Mouse (Mus musculus) heart, embryonic 11.5 days (tissue): ENCODE results near the gene Renbp. TPM values are rescaled to one million over a fixed set of nuclear protein-coding genes. Genes with fewer than 3 reads are reported as not detected.

ENCODE experiments used
- ATAC-seq: fragments of 200-750 bp; cut with Nextera tagmentation; replicated peaks from 2 replicates; pipeline ENCODE4 v1.8.0; 2017; ENCODE audit warnings: moderate library complexity; ENCODE audit not compliant: insufficient number of reproducible peaks, low FRiP score, low TSS enrichment
- H3K27ac ChIP-seq: fragments of 300-500 bp; sonication (generic); 2 replicates; pipeline ENCODE4 v1.5.1; 2014; ENCODE audit warnings: mild to moderate bottlenecking, low read depth, low read length
- H3K27me3 ChIP-seq: fragments of 300-500 bp; sonication (generic); 2 replicates; pipeline ENCODE4 v1.6.1; 2014; ENCODE audit warnings: mild to moderate bottlenecking, low read length, mixed read lengths; ENCODE audit not compliant: control insufficient read depth, insufficient read depth
- H3K36me3 ChIP-seq: fragments of 300-500 bp; sonication (generic); 2 replicates; pipeline ENCODE4 v1.6.1; 2014; ENCODE audit warnings: mild to moderate bottlenecking, low read length, moderate library complexity, mixed read lengths; ENCODE audit not compliant: control insufficient read depth, insufficient read depth
- H3K4me1 ChIP-seq: fragments of 300-500 bp; sonication (generic); 2 replicates; pipeline ENCODE4 v1.6.1; 2014; ENCODE audit warnings: low read length; ENCODE audit not compliant: control insufficient read depth, insufficient read depth
- H3K4me2 ChIP-seq: fragments of 300-500 bp; sonication (generic); 2 replicates; pipeline ENCODE4 v1.6.1; 2014; ENCODE audit warnings: mild to moderate bottlenecking, moderate library complexity
- H3K4me3 ChIP-seq: fragments of 300-500 bp; sonication (generic); 2 replicates; pipeline ENCODE4 v1.5.1; 2014; ENCODE audit warnings: low read depth, low read length
- H3K9ac ChIP-seq: fragments of 300-500 bp; sonication (generic); 2 replicates; pipeline ENCODE4 v1.6.1; 2014; ENCODE audit warnings: mild to moderate bottlenecking, low read depth, low read length, moderate library complexity
- H3K9me3 ChIP-seq: fragments of 300-500 bp; sonication (generic); replicated peaks from 2 replicates; pipeline ENCODE4 v1.6.1; 2016; ENCODE audit warnings: low read length; ENCODE audit not compliant: control insufficient read depth
- WGBS: fragments of 180-500 bp; shearing (Covaris S2); extraction: QIAGEN DNeasy Blood & Tissue Kit; methylation state at CpG from one replicate; pipeline ENCODE4 v1.1.7; 2014; ENCODE audit not compliant: insufficient replicate concordance; 5-methylcytosine and 5-hydroxymethylcytosine counted together
- polyA plus RNA-seq: library from polyadenylated mRNA; unstranded; fragments of >200 nt; fragmentation: Nextera tagmentation; extraction: Ambion mirVana; gene quantifications from 2 replicates; pipeline ENCODE4 v1.2.1, GENCODE M21; 2014

Renbp gene
- polyA plus RNA-seq, 1 experiment from 2014 or later, result 51.6 TPM

- Histone ChIP-seq H3K9ac (no peak overlapping the region), H3K4me2 (peak overlapping the region; percentile 49), H3K27ac (peak overlapping the region; percentile 71), H3K4me1 (peaks cover 2% of the 10 kb centered on the region; the same call in 1 of the 2 replicates), H3K27me3 (no peaks in the 10 kb centered on the region), H3K9me3 (no peaks in the 10 kb centered on the region), H3K36me3 (0 out of 2 replicates have a peak, but pooled peaks cover 2% of the 10 kb centered on the region), H3K4me3 (peak overlapping the region; percentile 18)
- peak; percentile 96 for ATAC-seq
- WGBS, result 23% methylated on average over 31 of the region's 31 CpGs
Measured at GRCm38 (mm10) chrX:73914827-73915703, 15.6 kb downstream of the Renbp start.

GRCm38 (mm10) chrX:73911588-73911987 lies 19.1 kb downstream of the Renbp start:
- Histone ChIP-seq H3K4me3 (no peak overlapping the region), H3K4me2 (no peak overlapping the region), H3K9me3 (no peaks in the 10 kb centered on the region), H3K9ac (no peak overlapping the region), H3K36me3 (no peaks in the 10 kb centered on the region), H3K4me1 (peaks cover 2% of the 10 kb centered on the region; the same call in 1 of the 2 replicates), H3K27me3 (no peaks in the 10 kb centered on the region), H3K27ac (no peak overlapping the region)
- ATAC-seq, result no peak
- 64% methylated on average over 2 of the region's 2 CpGs for WGBS

- 22% methylated on average over 24 of the region's 26 CpGs for WGBS
- peak overlapping the region; percentile 25; the same call in 1 of the 2 replicates for H3K4me3 ChIP-seq
Measured at GRCm38 (mm10) chrX:73911156-73911555, 19.5 kb downstream of the Renbp start.

GRCm38 (mm10) chrX:73910451-73910850 lies 20.2 kb downstream of the Renbp start:
- H3K4me2 ChIP-seq, result no peak overlapping the region; the same call in 1 of the 2 replicates
- H3K36me3 ChIP-seq, result no peaks in the 10 kb centered on the region
- H3K4me3 ChIP-seq, result no peak overlapping the region
- H3K27me3 ChIP-seq, result no peaks in the 10 kb centered on the region
- H3K9ac ChIP-seq, result no peak overlapping the region
- no peaks in the 10 kb centered on the region for H3K9me3 ChIP-seq
- peaks cover 2% of the 10 kb centered on the region; the same call in 1 of the 2 replicates for H3K4me1 ChIP-seq
- no peak for ATAC-seq
- H3K27ac ChIP-seq, result no peak overlapping the region

More at GRCm38 (mm10) chrX:73911156-73911555, 19.5 kb downstream of the Renbp start:
- Histone ChIP-seq H3K9me3 (no peaks in the 10 kb centered on the region), H3K27ac (no peak overlapping the region), H3K4me1 (peaks cover 2% of the 10 kb centered on the region; the same call in 1 of the 2 replicates), H3K4me2 (peak overlapping the region; percentile 56), H3K9ac (no peak overlapping the region), H3K27me3 (no peaks in the 10 kb centered on the region), H3K36me3 (no peaks in the 10 kb centered on the region)
- no peak for ATAC-seq

GRCm38 (mm10) chrX:73910049-73910448 lies 20.6 kb downstream of the Renbp start:
- WGBS, result 79% methylated on average over 1 of the region's 1 CpGs
- no peaks in the 10 kb centered on the region for H3K9me3 ChIP-seq
- H3K4me2 ChIP-seq, result no peak overlapping the region

DNA sequence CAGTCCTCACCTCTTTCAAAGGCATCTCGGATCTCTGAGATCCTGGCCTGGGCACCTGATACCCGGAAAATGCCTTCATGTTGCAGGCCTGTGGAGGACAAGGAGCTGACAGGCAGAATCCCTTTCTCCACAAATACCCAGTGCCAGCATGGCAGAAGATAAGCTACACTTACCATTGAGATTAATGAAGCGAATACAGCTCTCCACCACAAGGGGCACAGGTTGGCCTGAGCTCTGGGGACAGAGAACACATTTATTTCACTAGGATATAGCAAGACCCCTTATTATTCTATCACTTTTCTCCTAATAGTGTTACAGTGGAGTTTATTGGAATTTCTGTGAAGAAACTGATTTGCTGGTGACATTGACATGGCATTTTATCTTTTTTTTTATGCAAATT lies 32.7 kb downstream of the Renbp start:
- H3K9ac ChIP-seq, result no peak overlapping the region
- H3K9me3 ChIP-seq, result no peaks in the 10 kb centered on the region
- H3K27me3 ChIP-seq, result peaks cover 2% of the 10 kb centered on the region; the same call in 1 of the 2 replicates
- H3K4me3 ChIP-seq, result no peak overlapping the region
- 52% methylated on average over 3 of the region's 3 CpGs for WGBS
- ATAC-seq, result no peak
- no peaks in the 10 kb centered on the region for H3K4me1 ChIP-seq
- no peak overlapping the region for H3K4me2 ChIP-seq
- H3K27ac ChIP-seq, result no peak overlapping the region
- H3K36me3 ChIP-seq, result no peaks in the 10 kb centered on the region

More at GRCm38 (mm10) chrX:73910049-73910448, 20.6 kb downstream of the Renbp start:
- Histone ChIP-seq H3K27ac (no peak overlapping the region), H3K9ac (no peak overlapping the region), H3K27me3 (no peaks in the 10 kb centered on the region), H3K4me1 (peaks cover 2% of the 10 kb centered on the region; the same call in 1 of the 2 replicates), H3K36me3 (no peaks in the 10 kb centered on the region), H3K4me3 (no peak overlapping the region)
- no peak for ATAC-seq

DNA sequence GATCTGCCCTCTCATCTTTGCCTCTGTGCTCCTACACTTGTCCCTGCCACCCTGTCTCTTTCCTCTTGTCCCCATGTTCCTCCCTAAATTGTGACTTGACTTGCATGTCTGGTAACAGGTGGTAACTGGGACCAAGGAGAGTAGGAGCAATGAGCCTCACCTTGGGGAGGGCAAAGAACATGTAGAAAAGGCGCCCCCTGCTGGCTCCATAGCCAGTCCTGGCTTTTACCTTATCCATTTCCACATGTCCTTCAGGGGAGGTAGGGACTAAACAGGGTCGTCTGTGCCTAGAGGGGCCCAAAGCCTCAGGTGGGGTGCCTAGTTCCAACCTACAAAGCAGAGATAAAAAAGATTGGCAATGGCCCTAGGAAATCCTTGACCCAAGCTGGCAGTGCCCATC lies 34.9 kb downstream of the Renbp start, which contains the start of gene L1cam:
TSS of gene L1cam (minus strand) at position 387 of the 400 bp plus-strand sequence.
- Histone ChIP-seq H3K9ac (no peak within 1 kb of the TSS), H3K4me1 (no peaks in the 10 kb centered on the region), H3K27me3 (peaks cover 2% of the 10 kb centered on the region; the same call in 1 of the 2 replicates), H3K27ac (no peak within 1 kb of the TSS), H3K4me2 (no peak within 1 kb of the TSS), H3K4me3 (no peak within 1 kb of the TSS), H3K36me3 (no peaks in the 10 kb centered on the region), H3K9me3 (no peaks in the 10 kb centered on the region)
- WGBS, result 14% methylated on average over 2 of the region's 2 CpGs
- no peak for ATAC-seq

DNA sequence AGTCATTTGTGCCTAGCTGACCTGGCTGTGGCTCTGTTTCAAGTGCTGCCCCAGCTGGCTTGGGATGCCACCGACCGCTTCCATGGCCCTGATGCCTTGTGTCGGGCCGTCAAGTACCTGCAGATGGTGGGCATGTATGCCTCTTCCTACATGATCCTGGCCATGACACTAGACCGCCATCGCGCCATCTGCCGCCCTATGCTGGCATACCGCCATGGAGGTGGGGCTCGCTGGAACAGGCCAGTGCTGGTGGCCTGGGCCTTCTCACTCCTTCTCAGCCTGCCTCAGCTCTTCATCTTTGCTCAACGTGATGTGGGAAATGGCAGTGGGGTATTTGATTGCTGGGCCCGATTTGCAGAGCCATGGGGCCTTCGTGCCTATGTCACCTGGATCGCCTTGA lies 37.8 kb downstream of the Renbp start:
- peaks cover 2% of the 10 kb centered on the region; the same call in 1 of the 2 replicates for H3K27me3 ChIP-seq
- H3K9ac ChIP-seq, result no peak overlapping the region
- H3K9me3 ChIP-seq, result no peaks in the 10 kb centered on the region
- H3K27ac ChIP-seq, result no peak overlapping the region
- no peaks in the 10 kb centered on the region for H3K36me3 ChIP-seq
- no peaks in the 10 kb centered on the region for H3K4me1 ChIP-seq
- 90% methylated on average over 14 of the region's 14 CpGs for WGBS
- no peak overlapping the region for H3K4me3 ChIP-seq
- no peak for ATAC-seq
- H3K4me2 ChIP-seq, result no peak overlapping the region
